Mouse (Mus musculus): ENCODE results near the gene H2-M3. TPM values are rescaled to one million over a fixed set of nuclear protein-coding genes. Genes with fewer than 3 reads are reported as not detected.
"Not testable (repeated sequence)": the region's sequence is repeated elsewhere in the genome, so short reads cannot be mapped to it uniquely, and the experiment has no call there.

The H2-M3 gene
- 0.61 and 1.0 TPM in 2 replicates for polyA plus RNA-seq (2015; fragmentation: Nextera tagmentation; extraction: Ambion mirVana)

GRCm38 (mm10) chr17:37270058-37270701 lies at the start of gene H2-M3:
Gene H2-M3 (plus strand): TSS chr17:37270220.
- Histone ChIP-seq H3K9ac (replicated peaks) (peak within 1 kb of the TSS; percentile 34), H3K4me3 (peak within 1 kb of the TSS; percentile 49), H3K4me1 (0 out of 2 replicates have a peak, but pooled peaks cover 5% of the 10 kb centered on the region), H3K36me3 (no peaks in the 10 kb centered on the region), H3K27me3 (no peaks in the 10 kb centered on the region), H3K4me2 (replicated peaks) (peak within 1 kb of the TSS; percentile 91), H3K27ac (replicated peaks) (no peak within 1 kb of the TSS), H3K9me3 (no peaks in the 10 kb centered on the region)
- 2% methylated on average over 26 of the region's 26 CpGs for WGBS
- peak; percentile 99 for ATAC-seq (replicated peaks)

GRCm38 (mm10) chr17:37221879-37222278 lies 48.1 kb upstream of the H2-M3 start:
- H3K36me3 ChIP-seq, result no peaks in the 10 kb centered on the region
- no peak for ATAC-seq (replicated peaks)
- H3K9me3 ChIP-seq, result no peaks in the 10 kb centered on the region
- no peaks in the 10 kb centered on the region for H3K4me1 ChIP-seq
- no peak overlapping the region for H3K4me3 ChIP-seq
- WGBS, result 33% methylated on average over 1 of the region's 1 CpGs
- H3K9ac ChIP-seq (replicated peaks), result no peak overlapping the region
- no peak overlapping the region for H3K27ac ChIP-seq (replicated peaks)
- no peaks in the 10 kb centered on the region for H3K27me3 ChIP-seq
- H3K4me2 ChIP-seq (replicated peaks), result no peak overlapping the region

GRCm38 (mm10) chr17:37237230-37237629 lies 32.8 kb upstream of the H2-M3 start, which contains the start of gene Olfr97:
Gene Olfr97 (minus strand): TSS chr17:37237330.
- not testable (repeated sequence) for H3K27me3 ChIP-seq; H3K4me2 ChIP-seq (replicated peaks); H3K27ac ChIP-seq (replicated peaks); H3K36me3 ChIP-seq; H3K4me3 ChIP-seq; H3K9ac ChIP-seq (replicated peaks); H3K9me3 ChIP-seq; ATAC-seq (replicated peaks); H3K4me1 ChIP-seq
- 88% methylated on average over 2 of the region's 2 CpGs for WGBS

- ATAC-seq (replicated peaks), result no peak
- Histone ChIP-seq H3K9me3 (no peaks in the 10 kb centered on the region), H3K27ac (replicated peaks) (no peak overlapping the region), H3K4me1 (no peaks in the 10 kb centered on the region), H3K27me3 (no peaks in the 10 kb centered on the region), H3K4me3 (no peak overlapping the region), H3K36me3 (no peaks in the 10 kb centered on the region), H3K4me2 (replicated peaks) (no peak overlapping the region), H3K9ac (replicated peaks) (no peak overlapping the region)
- WGBS, result 64% methylated on average over 3 of the region's 3 CpGs
These were observed 27.8 kb upstream of the H2-M3 start for GRCm38 (mm10) chr17:37242198-37242597.

- Histone ChIP-seq H3K36me3 (no peaks in the 10 kb centered on the region), H3K27ac (replicated peaks) (no peak overlapping the region), H3K4me2 (replicated peaks) (no peak overlapping the region), H3K27me3 (no peaks in the 10 kb centered on the region), H3K4me1 (no peaks in the 10 kb centered on the region), H3K9ac (replicated peaks) (no peak overlapping the region), H3K9me3 (no peaks in the 10 kb centered on the region), H3K4me3 (no peak overlapping the region)
- WGBS, result 31% methylated on average over 5 of the region's 5 CpGs
- no peak for ATAC-seq (replicated peaks)
These were observed 23.3 kb upstream of the H2-M3 start for GRCm38 (mm10) chr17:37246715-37247114.

- H3K9me3 ChIP-seq, result no peaks in the 10 kb centered on the region
- H3K9ac ChIP-seq (replicated peaks), result no peak overlapping the region
- no peaks in the 10 kb centered on the region for H3K36me3 ChIP-seq
- H3K4me1 ChIP-seq, result no peaks in the 10 kb centered on the region
- no peak for ATAC-seq (replicated peaks)
- H3K27ac ChIP-seq (replicated peaks), result no peak overlapping the region
- H3K27me3 ChIP-seq, result no peaks in the 10 kb centered on the region
- H3K4me3 ChIP-seq, result no peak overlapping the region
- H3K4me2 ChIP-seq (replicated peaks), result no peak overlapping the region
These were observed 20.6 kb upstream of the H2-M3 start for GRCm38 (mm10) chr17:37249460-37249859.

- no peak overlapping the region for H3K4me3 ChIP-seq
- WGBS, result 13% methylated on average over 1 of the region's 1 CpGs
- H3K27me3 ChIP-seq, result no peaks in the 10 kb centered on the region
- no peak for ATAC-seq (replicated peaks)
- no peaks in the 10 kb centered on the region for H3K4me1 ChIP-seq
- no peaks in the 10 kb centered on the region for H3K36me3 ChIP-seq
- H3K9me3 ChIP-seq, result no peaks in the 10 kb centered on the region
- H3K27ac ChIP-seq (replicated peaks), result no peak overlapping the region
- H3K4me2 ChIP-seq (replicated peaks), result no peak overlapping the region
- no peak overlapping the region for H3K9ac ChIP-seq (replicated peaks)
These were observed 19.5 kb upstream of the H2-M3 start for GRCm38 (mm10) chr17:37250544-37250943.

- ATAC-seq (replicated peaks), result no peak
These were observed 6.4 kb upstream of the H2-M3 start, which contains the start of gene Olfr98 for GRCm38 (mm10) chr17:37263626-37264025. Gene Olfr98 (minus strand): TSS chr17:37263749.

GRCm38 (mm10) chr17:37270702-37271092 lies 677 bp downstream of the H2-M3 start:
- peak; percentile 17; the same call in 1 of the 2 replicates for ATAC-seq (replicated peaks)
- Histone ChIP-seq H3K4me2 (replicated peaks) (peak overlapping the region; percentile 91), H3K4me3 (peak overlapping the region; percentile 49), H3K9me3 (no peaks in the 10 kb centered on the region), H3K27ac (replicated peaks) (no peak overlapping the region), H3K36me3 (no peaks in the 10 kb centered on the region), H3K4me1 (0 out of 2 replicates have a peak, but pooled peaks cover 5% of the 10 kb centered on the region), H3K27me3 (no peaks in the 10 kb centered on the region), H3K9ac (replicated peaks) (peak overlapping the region; percentile 34; the same call in 1 of the 2 replicates)
- WGBS, result 76% methylated on average over 8 of the region's 8 CpGs

More at GRCm38 (mm10) chr17:37263626-37264025, 6.4 kb upstream of the H2-M3 start, which contains the start of gene Olfr98:
- 78% methylated on average over 1 of the region's 1 CpGs for WGBS
- Histone ChIP-seq H3K9me3 (no peaks in the 10 kb centered on the region), H3K4me3 (no peak within 1 kb of the TSS), H3K27ac (replicated peaks) (no peak within 1 kb of the TSS), H3K36me3 (no peaks in the 10 kb centered on the region), H3K9ac (replicated peaks) (no peak within 1 kb of the TSS), H3K4me2 (replicated peaks) (no peak within 1 kb of the TSS), H3K27me3 (no peaks in the 10 kb centered on the region), H3K4me1 (no peaks in the 10 kb centered on the region)

- Histone ChIP-seq H3K9me3 (no peaks in the 10 kb centered on the region), H3K9ac (replicated peaks) (no peak overlapping the region), H3K36me3 (no peaks in the 10 kb centered on the region), H3K4me2 (replicated peaks) (no peak overlapping the region), H3K27ac (replicated peaks) (no peak overlapping the region), H3K27me3 (no peaks in the 10 kb centered on the region), H3K4me1 (no peaks in the 10 kb centered on the region), H3K4me3 (no peak overlapping the region)
- no peak for ATAC-seq (replicated peaks)
- 92% methylated on average over 2 of the region's 2 CpGs for WGBS
These were observed 5.7 kb downstream of the H2-M3 start for GRCm38 (mm10) chr17:37275626-37276248.

GRCm38 (mm10) chr17:37276573-37276972 lies 6.6 kb downstream of the H2-M3 start:
- H3K36me3 ChIP-seq, result no peaks in the 10 kb centered on the region
- H3K9ac ChIP-seq (replicated peaks), result no peak overlapping the region
- no peaks in the 10 kb centered on the region for H3K27me3 ChIP-seq
- H3K4me2 ChIP-seq (replicated peaks), result no peak overlapping the region
- no peak overlapping the region for H3K4me3 ChIP-seq
- ATAC-seq (replicated peaks), result no peak
- no peak overlapping the region for H3K27ac ChIP-seq (replicated peaks)
- no peaks in the 10 kb centered on the region for H3K9me3 ChIP-seq
- no peaks in the 10 kb centered on the region for H3K4me1 ChIP-seq

- no peaks in the 10 kb centered on the region for H3K36me3 ChIP-seq
- no peak overlapping the region for H3K27ac ChIP-seq (replicated peaks)
- no peak overlapping the region for H3K4me2 ChIP-seq (replicated peaks)
- no peaks in the 10 kb centered on the region for H3K4me1 ChIP-seq
- no peak overlapping the region for H3K9ac ChIP-seq (replicated peaks)
- WGBS, result 71% methylated on average over 1 of the region's 1 CpGs
- ATAC-seq (replicated peaks), result no peak
- no peaks in the 10 kb centered on the region for H3K9me3 ChIP-seq
- no peaks in the 10 kb centered on the region for H3K27me3 ChIP-seq
- H3K4me3 ChIP-seq, result no peak overlapping the region
These were observed 10.3 kb downstream of the H2-M3 start for GRCm38 (mm10) chr17:37280331-37280730.
